Mouse (Mus musculus) cortical plate, adult 2 months (tissue): ENCODE data around the gene Mapk14. TPM values are rescaled to one million over a fixed set of nuclear protein-coding genes. Genes with fewer than 3 reads are reported as not detected.

Experiments
- H3K27ac ChIP-seq: fragments of 200-500 bp; 2 replicates; pipeline ENCODE4 v1.5.1; 2012; ENCODE audit warnings: low read length, control low read depth, inconsistent platforms; ENCODE audit not compliant: insufficient read depth
- H3K4me1 ChIP-seq: fragments of 200-500 bp; 2 replicates; pipeline ENCODE4 v1.6.1; 2011; ENCODE audit warnings: low read length; ENCODE audit not compliant: control insufficient read depth, insufficient read depth
- H3K4me3 ChIP-seq: fragments of 200-500 bp; 2 replicates; pipeline ENCODE4 v1.5.1; 2011; ENCODE audit warnings: mild to moderate bottlenecking, low read length, control low read depth; ENCODE audit not compliant: insufficient read depth
- CTCF ChIP-seq: fragments of 200-500 bp; IDR thresholded peaks from 2 replicates; pipeline ENCODE4 v1.5.1; 2011; ENCODE audit warnings: mild to moderate bottlenecking, control low read depth, low read length; ENCODE audit not compliant: insufficient read depth; ENCODE audit errors: extremely low read depth
- POLR2A ChIP-seq: fragments of 200-500 bp; IDR thresholded peaks from 2 replicates; pipeline ENCODE4 v1.6.1; 2011; ENCODE audit warnings: mild to moderate bottlenecking, low read length, control low read depth; ENCODE audit not compliant: insufficient read depth; ENCODE audit errors: extremely low read depth
- polyA plus RNA-seq: library from polyadenylated mRNA; depleted of rRNA; stranded (reverse); fragments of >200 nt; gene quantifications from 2 replicates; pipeline ENCODE4 v1.2.3, GENCODE M21; 2012

Mapk14 gene
- polyA plus RNA-seq, 1 experiment, result 125 TPM

DNA sequence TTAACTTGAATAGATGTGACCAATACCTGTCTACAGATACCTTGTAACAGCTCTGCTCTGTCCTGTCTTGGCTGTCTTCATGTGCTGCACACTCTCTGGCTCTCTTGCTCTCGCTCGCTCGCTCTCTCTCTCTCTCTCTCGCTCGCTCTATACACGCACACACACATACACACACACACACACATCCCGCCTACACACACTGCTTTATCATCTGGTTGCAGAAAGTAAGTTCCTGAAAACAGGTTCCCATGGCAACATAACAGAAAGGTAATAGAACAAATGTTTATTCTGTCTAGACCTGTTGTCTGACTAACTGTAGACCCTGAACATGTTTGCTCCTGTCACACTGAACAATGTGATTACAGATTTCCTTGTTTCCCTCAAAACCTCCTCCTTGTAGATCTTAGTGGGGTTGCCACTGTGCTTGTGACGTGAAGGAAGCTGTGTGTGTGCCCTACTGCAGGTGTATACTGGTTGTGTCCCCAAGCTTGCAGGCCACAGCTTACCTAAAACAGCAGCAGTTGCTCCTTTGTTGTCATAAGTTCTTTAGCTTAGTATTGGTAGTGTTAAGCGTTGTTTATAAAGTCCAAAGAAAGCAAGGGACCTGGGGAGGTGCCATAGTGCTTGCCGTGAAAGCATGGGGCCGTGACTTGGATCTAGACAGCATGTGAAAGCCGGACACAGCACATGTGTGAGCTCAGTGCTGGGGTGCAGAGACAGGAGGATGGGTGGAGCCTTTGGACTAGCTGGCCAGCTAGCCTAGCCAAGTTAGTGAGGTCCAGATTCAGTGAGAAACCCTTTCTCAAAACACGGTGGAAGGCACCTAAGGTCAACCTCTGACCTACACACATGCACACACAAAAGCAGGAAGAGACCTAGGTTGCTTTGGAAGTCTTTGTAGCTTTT lies 6.4 kb downstream of the Mapk14 start:
- H3K4me3 ChIP-seq, result no peak overlapping the region; the same call in 1 of the 2 replicates

DNA sequence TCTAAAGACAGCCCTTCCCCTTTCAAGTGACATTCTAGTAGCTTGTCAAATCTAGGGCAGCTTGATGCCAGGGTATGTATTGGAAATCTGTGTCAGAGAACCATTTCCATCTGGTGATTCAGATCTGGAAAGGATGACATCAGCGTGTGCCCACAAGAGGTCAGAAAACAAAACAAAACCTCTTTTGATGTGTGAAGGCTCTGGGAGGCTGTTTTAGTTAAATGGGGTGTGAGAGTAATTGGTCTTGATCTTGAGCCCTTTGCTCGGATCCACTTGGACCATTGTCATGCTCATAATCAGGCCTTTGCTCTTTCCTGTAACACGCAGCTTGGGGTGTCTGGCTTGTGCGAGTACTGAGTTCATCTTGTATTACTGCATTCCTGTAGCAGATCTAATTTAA lies 7.1 kb downstream of the Mapk14 start:
- H3K27ac ChIP-seq, result no peak overlapping the region
- H3K4me1 ChIP-seq, result peaks cover 26% of the 10 kb centered on the region
- no peak for TF ChIP-seq POLR2A
- no peak for TF ChIP-seq CTCF
- H3K4me3 ChIP-seq, result no peak overlapping the region

More for the DNA sequence above, 6.4 kb downstream of the Mapk14 start:
- Histone ChIP-seq H3K4me1 (peaks cover 26% of the 10 kb centered on the region), H3K27ac (no peak overlapping the region)
- no peak for TF ChIP-seq POLR2A
- TF ChIP-seq CTCF, result no peak

GRCm38 (mm10) chr17:28698672-28699071 lies 7.5 kb downstream of the Mapk14 start:
- no peak overlapping the region for H3K27ac ChIP-seq
- TF ChIP-seq POLR2A (no peak), CTCF (no peak)
- no peak overlapping the region for H3K4me3 ChIP-seq
- H3K4me1 ChIP-seq, result peaks cover 26% of the 10 kb centered on the region

- Histone ChIP-seq H3K4me1 (peaks cover 24% of the 10 kb centered on the region), H3K27ac (no peak overlapping the region), H3K4me3 (no peak overlapping the region)
- no peak for TF ChIP-seq CTCF
- TF ChIP-seq POLR2A, result no peak
Measured at GRCm38 (mm10) chr17:28699789-28700188, 8.7 kb downstream of the Mapk14 start.

DNA sequence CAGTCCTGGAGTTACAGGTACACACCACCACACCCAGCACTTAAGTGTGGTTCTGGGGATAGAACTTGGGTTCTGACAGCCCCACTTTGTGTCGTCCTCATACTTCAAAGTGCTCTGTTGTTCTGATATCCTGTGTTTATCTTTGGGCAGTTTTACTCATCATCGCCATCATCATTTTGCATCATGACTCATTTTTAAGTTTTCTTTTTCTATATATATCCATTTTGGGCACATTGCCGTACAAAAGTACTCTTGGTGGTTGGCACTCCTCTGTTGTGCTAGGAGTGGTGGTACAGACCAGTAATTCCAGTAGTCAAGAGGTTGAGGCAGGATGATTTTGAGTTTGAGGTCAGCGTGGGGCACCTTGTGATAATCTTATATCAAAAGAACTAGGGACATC lies 10.0 kb downstream of the Mapk14 start:
- H3K4me1 ChIP-seq, result peaks cover 22% of the 10 kb centered on the region
- H3K27ac ChIP-seq, result no peak overlapping the region
- H3K4me3 ChIP-seq, result no peak overlapping the region
- TF ChIP-seq POLR2A (no peak), CTCF (no peak)

DNA sequence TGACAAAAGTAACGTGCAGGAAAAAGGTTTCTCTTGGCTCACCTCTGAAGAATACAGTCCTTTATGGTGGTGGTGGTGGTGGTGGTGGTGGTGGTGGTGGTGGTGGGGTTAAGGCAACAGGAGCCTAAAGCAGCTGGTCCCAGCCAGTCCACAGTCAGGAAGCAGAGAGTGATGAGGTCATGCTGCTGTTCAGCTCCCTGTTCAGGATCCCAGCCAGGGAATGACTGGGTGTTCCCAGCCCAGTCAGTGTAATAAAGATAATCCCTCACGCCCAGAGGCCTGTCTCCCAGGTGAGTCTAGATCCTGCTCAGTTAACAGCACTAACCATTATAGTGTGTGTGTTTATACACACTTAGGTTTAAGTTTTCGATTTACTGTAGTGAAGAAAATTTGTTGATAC lies 10.6 kb downstream of the Mapk14 start:
- no peak overlapping the region for H3K4me3 ChIP-seq
- no peak for TF ChIP-seq CTCF
- no peak for TF ChIP-seq POLR2A
- no peak overlapping the region for H3K27ac ChIP-seq
- peaks cover 17% of the 10 kb centered on the region for H3K4me1 ChIP-seq

DNA sequence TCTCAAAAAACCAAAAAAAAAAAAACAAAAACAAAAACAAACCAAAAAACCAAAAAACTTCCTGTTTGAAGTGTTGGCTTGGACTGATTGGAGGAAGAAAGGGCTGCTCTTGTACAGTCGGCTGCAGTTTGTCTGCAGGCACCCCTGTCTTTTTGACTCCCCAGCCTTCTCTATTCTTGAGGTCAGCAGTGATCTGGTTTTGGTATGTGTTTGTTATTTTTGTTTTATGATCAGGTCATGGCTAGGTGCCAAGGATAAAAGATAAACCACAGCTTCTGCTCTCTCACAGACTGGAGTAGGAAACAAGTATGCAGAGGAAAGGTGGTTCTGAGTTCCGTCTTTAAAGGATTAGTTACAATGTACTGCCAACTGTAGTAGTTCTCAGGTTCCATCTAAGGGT lies 11.5 kb downstream of the Mapk14 start:
- H3K4me1 ChIP-seq, result peaks cover 12% of the 10 kb centered on the region
- TF ChIP-seq POLR2A (no peak), CTCF (no peak)

GRCm38 (mm10) chr17:28706697-28707096 lies 15.6 kb downstream of the Mapk14 start:
- Histone ChIP-seq H3K27ac (no peak overlapping the region), H3K4me1 (peaks cover 17% of the 10 kb centered on the region), H3K4me3 (no peak overlapping the region)
- TF ChIP-seq CTCF (no peak), POLR2A (no peak)

More for the DNA sequence above, 11.5 kb downstream of the Mapk14 start:
- no peak overlapping the region for H3K4me3 ChIP-seq
- no peak overlapping the region for H3K27ac ChIP-seq

- peaks cover 17% of the 10 kb centered on the region for H3K4me1 ChIP-seq
- H3K4me3 ChIP-seq, result no peak overlapping the region
- H3K27ac ChIP-seq, result no peak overlapping the region
- TF ChIP-seq POLR2A (no peak), CTCF (no peak)
Measured at GRCm38 (mm10) chr17:28707136-28707627, 16.1 kb downstream of the Mapk14 start.

GRCm38 (mm10) chr17:28707816-28708215 lies 16.7 kb downstream of the Mapk14 start:
- H3K4me1 ChIP-seq, result peaks cover 19% of the 10 kb centered on the region
- TF ChIP-seq CTCF, result no peak
- no peak overlapping the region for H3K4me3 ChIP-seq
- H3K27ac ChIP-seq, result no peak overlapping the region
